Mouse (Mus musculus) spleen, postnatal 4 days (tissue): ENCODE results near the gene Tmem186.

ENCODE experiments used
- DNase-seq, 2 experiments: peaks; one replicate each; pipeline ENCODE4 v3.0.0; 2022; ENCODE audit warnings: low spot score in 2 of 2

Tmem186 gene

DNA sequence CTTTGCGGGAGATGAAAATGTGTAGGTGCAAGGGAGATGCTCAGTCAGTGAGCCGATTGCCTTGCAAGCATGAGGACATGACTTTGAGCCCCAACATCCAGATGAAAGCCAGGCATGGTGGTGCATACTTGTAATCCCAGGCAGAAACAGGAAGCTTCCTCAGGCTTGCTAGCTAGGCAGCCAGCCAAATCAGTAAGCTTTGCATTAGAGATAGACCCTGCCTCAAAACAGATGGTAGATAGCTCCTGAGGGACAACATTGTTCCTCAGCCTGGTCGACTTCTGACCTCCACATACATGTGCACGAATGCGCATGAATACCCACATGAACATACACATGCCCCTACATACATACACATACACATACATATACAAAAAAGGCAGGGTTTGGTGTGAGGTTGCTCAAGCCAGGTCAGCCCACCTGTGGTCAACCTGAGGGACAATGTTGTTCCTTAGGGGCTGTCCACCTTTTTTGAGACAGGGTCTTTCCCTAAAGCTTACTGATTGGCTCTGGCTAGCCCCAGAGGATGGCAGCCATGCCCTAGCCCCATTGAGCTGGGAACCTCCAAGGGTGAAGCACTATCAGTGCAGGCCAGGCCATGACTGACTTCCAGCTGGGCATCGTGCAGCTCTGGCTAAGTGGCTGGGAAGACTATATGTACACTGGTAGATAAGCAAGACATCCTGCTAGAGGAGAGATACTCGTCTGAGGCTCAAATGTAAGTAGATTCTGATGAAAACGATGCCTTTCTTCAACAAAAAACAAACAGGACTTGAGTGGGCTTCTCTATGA lies 25.1 kb downstream of the Tmem186 start:
- peak; percentile 63 to 70 for DNase-seq

DNA sequence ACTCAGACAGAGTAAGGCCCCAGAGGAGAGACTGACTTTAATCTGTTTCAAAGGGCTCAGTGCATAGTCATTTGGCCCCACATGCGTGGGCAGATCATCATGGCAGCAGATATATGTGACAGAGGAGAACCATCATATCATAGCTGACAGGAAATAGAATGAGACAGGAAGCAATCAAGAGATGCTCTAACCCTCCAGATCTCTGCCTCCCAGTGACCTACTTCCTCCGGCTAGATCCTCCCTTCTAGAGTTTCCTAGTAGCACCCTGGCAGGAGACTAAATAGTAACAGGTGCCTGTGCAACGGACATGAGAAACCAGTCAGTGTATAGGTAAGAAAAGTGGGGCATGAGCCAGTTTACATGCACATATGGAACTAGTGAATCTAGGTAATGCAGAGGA lies 27.1 kb downstream of the Tmem186 start:
- no peak for DNase-seq

DNA sequence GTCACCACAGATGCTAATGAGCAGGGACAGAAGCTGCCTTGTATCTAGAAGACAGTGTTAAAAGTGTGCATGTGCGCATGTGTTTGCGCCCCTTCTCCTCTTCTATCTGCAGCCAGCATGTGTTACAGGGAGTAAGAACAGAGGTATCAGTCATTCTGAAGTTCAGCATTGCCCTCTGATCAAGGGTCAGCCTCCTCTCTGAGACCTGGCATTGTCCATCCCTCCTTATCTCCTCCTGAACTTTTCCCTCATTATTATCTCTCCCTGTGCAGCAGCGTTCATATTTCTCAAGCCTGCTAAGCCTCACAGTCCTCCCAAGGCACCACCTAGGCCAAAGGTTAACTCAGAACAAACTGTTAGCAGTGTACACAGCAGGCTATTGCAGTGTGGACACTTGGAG lies 33.7 kb downstream of the Tmem186 start:
- DNase-seq: no peak

GRCm38 (mm10) chr16:8597516-8597915 lies 40.0 kb downstream of the Tmem186 start:
- DNase-seq: no peak

- no peak for DNase-seq
Observed at GRCm38 (mm10) chr16:8596336-8596735, 41.2 kb downstream of the Tmem186 start.

- DNase-seq: no peak
Observed at GRCm38 (mm10) chr16:8595411-8595810, 42.1 kb downstream of the Tmem186 start.

DNA sequence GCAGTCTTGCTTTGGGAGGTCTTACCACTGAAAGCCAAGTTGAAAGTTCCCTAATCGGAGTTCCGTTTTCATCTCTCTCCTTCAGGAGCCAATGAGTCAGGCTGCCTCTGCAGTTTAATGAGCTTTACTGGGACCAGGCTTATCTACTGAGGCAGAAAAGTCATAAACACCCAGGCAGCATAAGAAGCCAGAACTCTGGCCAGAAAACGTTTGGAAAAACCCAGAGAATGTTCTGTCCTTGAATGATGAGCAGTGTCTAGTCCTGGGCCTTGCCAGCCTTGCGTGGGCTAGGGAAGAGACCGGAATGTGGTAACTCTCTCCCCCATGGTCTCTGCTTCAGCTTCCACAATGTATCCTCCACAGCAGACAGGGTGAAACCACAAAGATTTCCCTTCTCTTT lies 52.5 kb downstream of the Tmem186 start:
- DNase-seq: no peak

GRCm38 (mm10) chr16:8584248-8584647 lies 53.3 kb downstream of the Tmem186 start:
- no peak for DNase-seq
